Mouse (Mus musculus) intestine, postnatal 0 days (tissue): Measurements from ENCODE around the gene Slc38a8. TPM values are rescaled to one million over a fixed set of nuclear protein-coding genes. Genes with fewer than 3 reads are reported as not detected.

Source experiments
- ATAC-seq: fragments of 200-750 bp; cut with Nextera tagmentation; 2 replicates; pipeline ENCODE4 v1.8.0; 2017; ENCODE audit warnings: mild to moderate bottlenecking, moderate TSS enrichment, moderate library complexity
- H3K27ac ChIP-seq: fragments of 300-500 bp; sonication (generic); 2 replicates; pipeline ENCODE4 v1.5.1; 2014; ENCODE audit warnings: mild to moderate bottlenecking, low read depth, low read length, moderate library complexity
- H3K27me3 ChIP-seq: fragments of 300-500 bp; sonication (generic); replicated peaks from 2 replicates; pipeline ENCODE4 v1.6.1; 2014; ENCODE audit warnings: low read length, mixed read lengths; ENCODE audit not compliant: control insufficient read depth, insufficient read depth
- H3K36me3 ChIP-seq: fragments of 300-500 bp; sonication (generic); 2 replicates; pipeline ENCODE4 v1.6.1; 2014; ENCODE audit warnings: mild to moderate bottlenecking, moderate library complexity; ENCODE audit not compliant: control insufficient read depth, insufficient read depth
- H3K4me1 ChIP-seq: fragments of 300-500 bp; sonication (generic); replicated peaks from 2 replicates; pipeline ENCODE4 v1.6.1; 2014; ENCODE audit warnings: antibody characterized with exemption, low read length, mixed read lengths; ENCODE audit not compliant: control insufficient read depth, insufficient read depth
- H3K4me2 ChIP-seq: fragments of 300-500 bp; sonication (generic); replicated peaks from 2 replicates; pipeline ENCODE4 v1.6.1; 2014; ENCODE audit warnings: low read depth, mild to moderate bottlenecking, moderate library complexity
- H3K4me3 ChIP-seq: fragments of 300-500 bp; sonication (generic); 2 replicates; pipeline ENCODE4 v1.5.1; 2014; ENCODE audit warnings: low read depth, low read length
- H3K9ac ChIP-seq: fragments of 300-500 bp; sonication (generic); 2 replicates; pipeline ENCODE4 v1.6.1; 2014; ENCODE audit warnings: mild to moderate bottlenecking, low read depth, low read length
- H3K9me3 ChIP-seq: fragments of 300-500 bp; sonication (generic); 2 replicates; pipeline ENCODE4 v1.6.1; 2016; ENCODE audit warnings: mixed run types; ENCODE audit not compliant: control insufficient read depth
- CTCF ChIP-seq: sonication (generic); IDR thresholded peaks from 2 replicates; pipeline ENCODE4 v1.5.1; 2016; ENCODE audit warnings: low read depth, mild to moderate bottlenecking, control low read depth, antibody characterized with exemption, moderate library complexity
- WGBS: fragments of 180-500 bp; shearing (Covaris S2); extraction: QIAGEN DNeasy Blood & Tissue Kit; methylation state at CpG from one replicate; pipeline ENCODE4 v1.1.7; 2014; 5-methylcytosine and 5-hydroxymethylcytosine counted together
- polyA plus RNA-seq: library from polyadenylated mRNA; unstranded; fragments of >200 nt; fragmentation: Nextera tagmentation; extraction: Ambion mirVana; gene quantifications from 2 replicates; pipeline ENCODE4 v1.2.1, GENCODE M21; 2015

Slc38a8 gene
- polyA plus RNA-seq, 1 experiment from 2014 or later = 0.07 TPM

GRCm38 (mm10) chr8:119531973-119532372 lies 30.5 kb upstream of the Slc38a8 start:
- H3K9ac ChIP-seq = no peak overlapping the region
- H3K4me2 ChIP-seq = no peak overlapping the region
- no peak for TF ChIP-seq CTCF
- H3K36me3 ChIP-seq = peaks cover 93% of the 10 kb centered on the region
- H3K4me3 ChIP-seq = no peak overlapping the region
- H3K27me3 ChIP-seq = no peaks in the 10 kb centered on the region
- H3K9me3 ChIP-seq = no peaks in the 10 kb centered on the region
- 86% methylated on average over 9 of the region's 9 CpGs for WGBS
- no peak for ATAC-seq
- peak overlapping the region; percentile 82 for H3K27ac ChIP-seq
- 0 out of 2 replicates have a peak, but pooled peaks cover 3% of the 10 kb centered on the region for H3K4me1 ChIP-seq

- H3K36me3 ChIP-seq = peaks cover 88% of the 10 kb centered on the region
- TF ChIP-seq CTCF = no peak
- 84% methylated on average over 3 of the region's 3 CpGs for WGBS
- no peaks in the 10 kb centered on the region for H3K9me3 ChIP-seq
- H3K4me1 ChIP-seq = 0 out of 2 replicates have a peak, but pooled peaks cover 3% of the 10 kb centered on the region
- H3K4me2 ChIP-seq = no peak overlapping the region
- ATAC-seq = 0 out of 2 replicates have a peak, but pooled peaks have one; percentile 24
- H3K27ac ChIP-seq = peak overlapping the region; percentile 82
- no peaks in the 10 kb centered on the region for H3K27me3 ChIP-seq
- H3K9ac ChIP-seq = no peak overlapping the region
- no peak overlapping the region for H3K4me3 ChIP-seq
Measured at GRCm38 (mm10) chr8:119531397-119531796, 29.9 kb upstream of the Slc38a8 start.

GRCm38 (mm10) chr8:119530937-119531336 lies 29.4 kb upstream of the Slc38a8 start:
- Histone ChIP-seq H3K9me3 (no peaks in the 10 kb centered on the region), H3K4me1 (0 out of 2 replicates have a peak, but pooled peaks cover 3% of the 10 kb centered on the region), H3K9ac (no peak overlapping the region), H3K4me2 (no peak overlapping the region), H3K4me3 (no peak overlapping the region), H3K27ac (peak overlapping the region; percentile 82), H3K36me3 (peaks cover 83% of the 10 kb centered on the region), H3K27me3 (no peaks in the 10 kb centered on the region)
- no peak for TF ChIP-seq CTCF
- ATAC-seq = peak; percentile 36
- 42% methylated on average over 6 of the region's 6 CpGs for WGBS

GRCm38 (mm10) chr8:119528762-119529161 lies 27.3 kb upstream of the Slc38a8 start:
- WGBS = 50% methylated on average over 7 of the region's 7 CpGs
- H3K4me3 ChIP-seq = no peak overlapping the region
- no peak overlapping the region for H3K9ac ChIP-seq
- ATAC-seq = peak; percentile 83
- no peak overlapping the region for H3K4me2 ChIP-seq
- peaks cover 82% of the 10 kb centered on the region for H3K36me3 ChIP-seq
- peak overlapping the region; percentile 77 for H3K27ac ChIP-seq
- H3K4me1 ChIP-seq = 0 out of 2 replicates have a peak, but pooled peaks cover 3% of the 10 kb centered on the region
- no peak for TF ChIP-seq CTCF
- H3K9me3 ChIP-seq = no peaks in the 10 kb centered on the region
- no peaks in the 10 kb centered on the region for H3K27me3 ChIP-seq

GRCm38 (mm10) chr8:119520102-119520501 lies 18.6 kb upstream of the Slc38a8 start:
- H3K4me1 ChIP-seq = no peaks in the 10 kb centered on the region
- H3K27me3 ChIP-seq = no peaks in the 10 kb centered on the region
- H3K9ac ChIP-seq = no peak overlapping the region
- peak; percentile 54 for TF ChIP-seq CTCF
- H3K36me3 ChIP-seq = peaks cover 95% of the 10 kb centered on the region
- no peaks in the 10 kb centered on the region for H3K9me3 ChIP-seq
- H3K4me2 ChIP-seq = no peak overlapping the region
- ATAC-seq = no peak
- WGBS = 71% methylated on average over 7 of the region's 7 CpGs
- H3K27ac ChIP-seq = no peak overlapping the region
- H3K4me3 ChIP-seq = no peak overlapping the region

GRCm38 (mm10) chr8:119516674-119517073 lies 15.2 kb upstream of the Slc38a8 start:
- H3K4me2 ChIP-seq = no peak overlapping the region
- H3K27me3 ChIP-seq = no peaks in the 10 kb centered on the region
- H3K27ac ChIP-seq = no peak overlapping the region
- no peak overlapping the region for H3K9ac ChIP-seq
- H3K9me3 ChIP-seq = no peaks in the 10 kb centered on the region
- WGBS = 68% methylated on average over 5 of the region's 5 CpGs
- no peak for TF ChIP-seq CTCF
- no peak overlapping the region for H3K4me3 ChIP-seq
- H3K36me3 ChIP-seq = peaks cover 98% of the 10 kb centered on the region
- no peak for ATAC-seq
- no peaks in the 10 kb centered on the region for H3K4me1 ChIP-seq

- no peaks in the 10 kb centered on the region for H3K4me1 ChIP-seq
- WGBS = 87% methylated on average over 3 of the region's 3 CpGs
- H3K36me3 ChIP-seq = peaks cover 96% of the 10 kb centered on the region
Measured at GRCm38 (mm10) chr8:119515767-119516166, 14.3 kb upstream of the Slc38a8 start.

More at GRCm38 (mm10) chr8:119515767-119516166, 14.3 kb upstream of the Slc38a8 start:
- no peak overlapping the region for H3K9ac ChIP-seq
- no peaks in the 10 kb centered on the region for H3K9me3 ChIP-seq
- no peak for ATAC-seq
- H3K27ac ChIP-seq = no peak overlapping the region
- no peaks in the 10 kb centered on the region for H3K27me3 ChIP-seq
- H3K4me3 ChIP-seq = no peak overlapping the region
- no peak overlapping the region for H3K4me2 ChIP-seq
- TF ChIP-seq CTCF = no peak
